Mouse (Mus musculus): ENCODE results near the gene Smoc1.

The Smoc1 gene

DNA sequence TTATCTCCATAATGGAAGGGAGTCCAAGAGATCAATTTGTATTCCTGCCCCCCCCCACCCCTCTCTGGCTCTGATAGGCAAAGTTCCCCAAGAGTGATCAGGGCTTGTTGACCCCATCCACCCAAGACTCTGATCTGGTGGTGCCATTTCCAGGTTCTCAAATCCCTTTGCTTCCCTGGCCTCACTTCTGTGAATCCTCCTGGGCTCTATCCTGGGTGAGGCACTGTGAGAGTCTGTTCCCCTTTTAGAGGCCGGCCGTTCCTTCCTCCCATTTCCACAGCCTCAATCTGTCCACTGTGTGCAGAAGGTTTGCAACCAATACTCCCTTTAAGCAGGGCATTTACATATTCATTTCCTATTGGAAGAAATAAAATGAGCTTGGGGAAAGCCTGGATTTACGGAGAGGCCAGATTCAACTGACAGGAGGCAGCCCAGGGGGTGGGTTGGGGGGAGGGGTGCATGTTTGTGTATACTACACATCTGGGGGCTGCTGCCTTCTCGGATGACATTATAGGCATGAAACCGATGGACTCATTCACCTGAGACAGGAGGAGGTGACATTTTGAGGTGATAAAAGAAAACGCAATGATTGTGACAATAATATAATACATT, 199.5 kb downstream of the Smoc1 start:
- in situ Hi-C loops (cut with MboI, MseI) = no loop called here

DNA sequence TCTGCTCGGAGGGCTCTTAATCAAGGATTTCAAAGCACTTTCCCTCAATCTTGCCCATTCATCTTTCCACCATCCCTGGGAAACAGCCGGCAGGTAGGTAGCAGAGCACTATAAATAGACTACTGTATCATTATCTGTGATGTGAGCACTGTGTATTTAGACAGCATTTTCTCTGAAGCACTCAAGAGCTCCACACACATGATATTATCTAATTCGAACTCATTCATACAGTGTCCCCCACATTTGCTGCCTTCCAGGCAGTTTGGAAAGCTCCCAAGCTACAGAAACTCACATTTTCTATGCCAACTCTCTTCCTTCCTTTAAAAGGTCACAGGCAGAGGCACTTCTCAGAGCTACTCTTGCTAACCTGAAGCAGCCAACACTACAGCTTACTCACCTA, 200.0 kb downstream of the Smoc1 start:
- in situ Hi-C loops (cut with MboI, MseI) = no loop called here

DNA sequence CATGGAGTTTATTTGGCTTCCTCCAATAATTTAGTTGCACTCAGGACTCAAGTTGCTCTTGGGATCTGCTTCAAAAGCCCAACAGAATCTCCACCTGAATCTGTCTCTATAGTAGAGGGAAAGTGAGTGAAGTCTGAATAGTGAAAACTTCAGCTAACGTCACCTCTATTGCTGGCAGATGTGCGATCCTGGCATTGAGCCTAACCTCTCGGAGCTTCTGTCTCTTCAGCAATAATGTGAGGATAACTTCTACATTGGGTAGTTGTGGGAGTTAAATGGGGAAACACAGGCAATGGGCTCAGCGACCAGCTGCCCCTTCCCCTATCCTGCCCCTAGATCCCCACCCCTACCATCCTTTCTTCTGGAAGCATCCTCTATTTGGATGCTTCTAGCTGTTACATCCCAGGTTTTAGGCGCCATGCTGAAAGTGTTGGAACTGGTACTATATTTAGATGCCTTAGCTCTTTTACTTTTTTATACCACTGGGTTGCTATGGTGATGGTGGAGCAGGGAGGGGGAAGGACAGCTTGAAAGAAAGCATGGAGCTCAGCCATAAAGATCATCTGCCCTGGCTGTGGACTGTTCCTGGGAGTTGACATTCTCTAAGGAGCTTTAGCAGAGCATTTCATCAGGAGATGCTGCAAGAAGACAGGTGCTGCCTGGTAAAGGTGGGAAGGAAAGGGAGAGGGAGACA, 201.3 kb downstream of the Smoc1 start:
- in situ Hi-C loops (cut with MboI, MseI) = no loop called here

DNA sequence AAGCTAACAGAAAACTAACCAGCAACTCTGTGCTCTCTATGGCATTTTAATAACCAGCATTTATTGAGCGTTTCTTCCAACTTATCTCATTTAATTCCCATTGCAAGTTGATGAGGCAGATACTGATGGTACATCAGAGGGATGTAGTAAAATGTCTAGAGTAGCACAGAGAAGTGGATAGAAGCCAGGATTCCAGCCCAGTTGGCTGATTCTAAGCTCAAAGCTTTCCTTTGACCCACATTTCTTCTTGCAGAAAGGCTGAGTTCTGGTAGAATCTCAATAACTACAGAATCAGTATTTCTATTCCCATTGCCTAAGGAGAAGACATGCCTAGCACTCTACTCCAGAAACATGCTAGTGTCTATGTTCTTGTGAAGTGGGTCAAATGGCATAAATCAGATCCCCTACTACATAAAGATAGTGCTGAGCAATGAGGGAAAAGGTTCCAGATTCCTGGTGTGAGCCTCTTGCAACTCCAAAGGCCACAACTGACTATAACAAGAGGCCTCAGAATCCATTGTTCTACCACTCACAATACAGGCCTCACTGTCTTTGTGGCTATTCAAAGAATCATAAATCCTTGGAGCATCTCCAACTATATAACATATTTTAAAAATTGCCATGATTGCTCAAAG, 207.3 kb downstream of the Smoc1 start:
- in situ Hi-C loops (cut with MboI, MseI) = no loop called here

DNA sequence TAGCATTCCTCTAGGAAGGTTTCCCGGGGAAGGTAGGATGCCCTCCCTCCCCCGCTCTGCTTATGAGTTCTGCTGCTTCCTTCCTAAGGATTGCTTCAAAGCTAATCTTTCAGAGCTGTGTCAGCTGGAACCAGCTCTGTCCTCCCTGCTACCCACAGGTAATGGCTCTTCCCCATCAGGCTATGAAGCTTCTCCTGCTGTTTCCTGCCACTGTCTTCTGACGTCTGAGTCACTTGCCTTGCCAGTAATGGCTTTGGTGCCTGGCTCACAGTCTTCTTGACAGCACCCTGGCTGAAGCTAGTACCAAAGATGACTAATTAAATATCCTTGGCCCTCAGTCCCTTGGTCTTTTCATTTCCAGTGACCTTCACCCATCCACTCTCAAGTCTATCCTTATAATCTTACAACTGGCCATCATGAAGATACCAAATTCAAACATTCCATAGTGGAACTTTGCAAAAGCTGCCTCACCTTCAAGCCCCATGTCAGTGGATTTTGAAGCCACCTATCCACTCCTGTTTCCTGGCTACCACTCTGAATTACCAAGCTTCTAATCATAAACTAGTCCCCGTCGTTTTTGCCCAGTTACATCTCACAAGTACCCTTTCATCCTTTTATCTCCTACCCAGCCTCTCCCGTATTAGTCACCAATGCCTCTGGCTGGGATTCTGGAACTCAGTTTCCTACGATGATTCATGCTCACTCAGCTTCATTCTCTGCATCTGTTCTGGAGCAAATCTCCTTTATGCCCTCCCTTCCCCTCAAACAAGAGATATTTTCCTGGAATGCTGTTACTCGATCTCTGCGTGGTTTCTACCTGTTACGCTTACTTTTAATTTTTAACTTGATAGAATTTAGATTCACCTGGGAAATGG, 209.1 kb downstream of the Smoc1 start:
- in situ Hi-C loops (cut with MboI, MseI) = no loop called here

All from regulatory T cell (primary cell).